Mouse (Mus musculus): Measurements from ENCODE around the gene Csnka2ip.

DNA sequence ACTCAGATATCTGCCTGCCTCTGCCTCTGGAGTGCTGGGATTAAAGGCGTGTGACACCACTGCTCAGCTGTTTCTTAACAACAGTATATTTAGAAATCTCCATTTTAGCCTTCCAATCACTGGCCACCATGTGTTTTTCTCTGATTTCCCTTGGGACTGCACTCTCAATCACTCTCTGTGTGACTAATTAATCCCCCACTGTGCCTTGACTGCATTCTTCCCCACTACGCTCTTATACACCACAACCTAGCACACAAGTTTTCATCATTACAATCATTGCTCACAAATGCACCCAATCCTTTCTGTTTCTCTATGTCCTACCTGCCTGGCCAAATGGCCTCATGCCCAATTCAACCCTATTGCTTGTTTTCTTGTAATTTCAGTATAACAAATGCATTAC is 43.7 kb downstream of the Csnka2ip start:
- TF ChIP-seq POLR2AphosphoS2 (IDR thresholded peaks at IDR 0.05; ENCODE audit: low read depth, low read length) (no peak), KAT2A (IDR thresholded peaks at IDR 0.05; ENCODE audit: insufficient replicate concordance, low read length) (no peak), CTCF (conservative IDR thresholded peaks at IDR 0.05 in 1 of 2, IDR thresholded peaks at IDR 0.05 in 1 of 2; ENCODE audit: low read depth in 2 of 2, low read length in 2 of 2) (no peak), NRF1 (IDR thresholded peaks at IDR 0.05; ENCODE audit: low read depth, low read length) (no peak), USF2 (conservative IDR thresholded peaks at IDR 0.05; ENCODE audit: low read depth, low read length) (no peak), E2F4 (IDR thresholded peaks at IDR 0.05; ENCODE audit: insufficient replicate concordance, low read depth, low read length) (no peak)

Data from CH12.LX (cell line).